Mouse (Mus musculus): ENCODE measurements around the gene Unc93b1.

Gene Unc93b1

GRCm38 (mm10) chr19:3988750-3989149 is 53.8 kb downstream of the Unc93b1 start:
- DNase-seq, result no peak

GRCm38 (mm10) chr19:3990804-3991203 is 55.8 kb downstream of the Unc93b1 start:
- DNase-seq, result no peak

DNA sequence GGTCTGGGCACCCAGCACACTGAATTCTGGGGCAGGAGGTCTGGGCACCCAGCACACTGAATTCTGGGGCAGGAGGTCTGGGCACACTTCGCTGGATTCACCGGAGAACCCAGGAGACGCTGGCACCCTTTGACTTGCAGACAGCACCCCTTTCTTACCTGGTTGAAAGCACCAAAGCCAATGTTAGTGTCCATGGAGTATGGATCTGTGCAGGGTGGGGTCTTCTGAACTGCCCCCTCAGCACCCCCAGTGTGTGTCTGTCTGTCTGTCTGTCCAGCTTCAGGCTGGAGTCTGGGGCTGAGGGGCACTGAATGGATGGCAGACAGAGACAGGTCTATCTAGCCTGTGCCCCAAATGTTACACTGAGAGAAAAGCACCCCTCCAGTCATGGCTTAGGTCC is 56.6 kb downstream of the Unc93b1 start:
- no peak for DNase-seq

- DNase-seq, result no peak
Measured at GRCm38 (mm10) chr19:3991966-3992365, 57.0 kb downstream of the Unc93b1 start.

DNA sequence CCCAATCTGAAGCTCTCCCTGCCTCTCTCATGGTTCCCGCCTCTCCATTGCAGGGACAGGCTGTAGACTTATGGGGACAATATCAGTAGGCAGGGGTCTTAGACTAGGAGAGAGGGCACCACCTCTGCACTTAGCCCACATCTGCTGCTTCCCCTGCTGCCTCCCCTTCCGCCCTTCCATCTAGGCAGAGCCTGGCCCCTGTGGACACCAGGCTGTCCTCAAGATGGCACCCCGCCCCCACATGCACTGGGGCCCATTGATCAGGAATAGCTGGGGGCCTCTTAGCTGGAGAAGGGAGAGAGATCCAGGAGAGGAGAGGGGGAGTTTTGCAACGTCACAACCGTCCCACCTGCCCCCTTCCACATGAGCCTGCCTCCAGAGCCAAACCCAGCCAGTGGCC is 57.4 kb downstream of the Unc93b1 start, which contains the start of gene Tbx10:
Tbx10 (plus strand) TSS at position 337 of the 400 bp plus-strand sequence.
- DNase-seq, result no peak

GRCm38 (mm10) chr19:3994932-3995331 is 59.9 kb downstream of the Unc93b1 start:
- no peak for DNase-seq

GRCm38 (mm10) chr19:3995505-3995904 is 60.5 kb downstream of the Unc93b1 start:
- DNase-seq, result no peak

DNA sequence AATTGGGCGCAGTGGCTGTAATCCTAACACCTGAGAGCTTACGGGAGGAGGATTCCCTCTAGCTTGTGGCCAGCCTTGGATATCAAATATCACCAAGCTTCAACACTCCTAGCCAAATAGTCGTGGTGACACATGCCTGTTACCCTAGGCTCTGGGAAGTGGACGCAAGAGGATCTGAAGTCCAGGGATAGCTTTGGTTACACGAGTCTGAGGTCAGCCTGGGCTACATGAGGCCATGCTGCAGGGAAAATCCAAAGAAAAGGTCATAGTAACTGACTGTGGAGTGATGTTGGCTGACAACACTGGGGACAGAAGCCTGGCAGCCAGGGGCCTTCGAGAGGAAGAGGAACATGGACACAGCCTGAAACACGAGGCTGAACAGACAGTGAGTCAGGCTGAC is 61.1 kb downstream of the Unc93b1 start:
- no peak for DNase-seq

DNA sequence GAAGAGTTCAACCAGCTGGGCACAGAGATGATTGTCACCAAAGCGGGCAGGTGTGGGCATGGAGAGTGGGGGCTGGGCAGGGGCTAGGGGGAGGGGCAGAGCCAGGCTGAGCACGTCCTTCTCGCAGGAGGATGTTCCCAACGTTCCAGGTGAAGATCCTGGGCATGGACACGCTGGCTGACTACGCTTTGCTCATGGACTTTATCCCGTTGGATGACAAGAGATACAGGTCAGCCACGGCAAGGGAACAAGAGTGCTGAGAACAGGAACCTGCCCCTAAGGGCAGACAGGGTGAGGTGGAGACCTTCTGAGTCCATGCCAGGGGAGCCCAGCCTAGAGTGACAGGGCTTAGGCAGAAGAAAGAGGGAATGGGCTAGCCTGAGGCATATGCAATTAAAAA is 61.8 kb downstream of the Unc93b1 start:
- no peak for DNase-seq

GRCm38 (mm10) chr19:3997231-3997630 is 62.2 kb downstream of the Unc93b1 start:
- no peak for DNase-seq

DNA sequence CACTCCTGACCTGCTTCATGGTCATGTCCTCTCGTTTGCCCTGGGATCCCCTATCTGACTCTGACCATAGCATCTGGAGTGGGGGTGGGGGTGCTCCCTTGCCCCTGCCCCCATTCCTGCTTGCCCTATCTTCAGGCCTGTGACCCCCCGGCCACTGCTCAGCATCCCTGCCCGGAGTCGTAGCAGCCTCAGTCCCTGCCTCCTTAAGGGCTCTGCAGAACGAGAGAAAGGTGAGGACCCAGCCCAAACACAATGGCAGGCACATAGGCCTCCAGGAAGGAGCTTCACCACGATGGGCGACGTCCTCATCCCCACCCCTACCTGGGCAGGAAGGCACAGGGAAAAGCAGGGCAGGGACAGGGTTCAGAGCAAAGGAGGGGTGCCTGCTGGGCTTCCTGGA is 63.3 kb downstream of the Unc93b1 start:
- DNase-seq, result no peak

Measured in right cerebral cortex, adult 18-20 months (tissue).